Mouse (Mus musculus): ENCODE results near the gene Ppp2r3a.
A peak's percentile ranks its signal among the peaks of the same experiment; 100 is the strongest.

The Ppp2r3a gene

GRCm38 (mm10) chr9:101250981-101251643, 483 bp downstream of the Ppp2r3a start:
- peak; percentile 87 for DNase-seq (ENCODE audit: low spot score)

GRCm38 (mm10) chr9:101250486-101250885, 1.1 kb downstream of the Ppp2r3a start:
- DNase-seq (ENCODE audit: low spot score) = peak; percentile 34

- no peak for DNase-seq (ENCODE audit: low spot score)
These were observed 2.0 kb downstream of the Ppp2r3a start for GRCm38 (mm10) chr9:101249626-101250025.

- no peak for DNase-seq (ENCODE audit: low spot score)
These were observed 4.1 kb downstream of the Ppp2r3a start for GRCm38 (mm10) chr9:101247541-101247940.

- no peak for DNase-seq (ENCODE audit: low spot score)
These were observed 6.1 kb downstream of the Ppp2r3a start for GRCm38 (mm10) chr9:101245493-101245892.

- no peak for DNase-seq (ENCODE audit: low spot score)
These were observed 7.9 kb downstream of the Ppp2r3a start for GRCm38 (mm10) chr9:101243711-101244110.

- no peak for DNase-seq (ENCODE audit: low spot score)
These were observed 11.4 kb downstream of the Ppp2r3a start for GRCm38 (mm10) chr9:101240161-101240560.

GRCm38 (mm10) chr9:101235786-101236185, 15.8 kb downstream of the Ppp2r3a start:
- DNase-seq (ENCODE audit: low spot score) = no peak

GRCm38 (mm10) chr9:101232034-101232433, 19.6 kb downstream of the Ppp2r3a start:
- DNase-seq (ENCODE audit: low spot score) = no peak

GRCm38 (mm10) chr9:101230028-101230427, 21.6 kb downstream of the Ppp2r3a start:
- DNase-seq (ENCODE audit: low spot score) = no peak

- no peak for DNase-seq (ENCODE audit: low spot score)
These were observed 22.7 kb downstream of the Ppp2r3a start for GRCm38 (mm10) chr9:101228892-101229291.

- DNase-seq (ENCODE audit: low spot score) = no peak
These were observed 43.6 kb downstream of the Ppp2r3a start for GRCm38 (mm10) chr9:101207984-101208383.

GRCm38 (mm10) chr9:101206516-101206915, 45.1 kb downstream of the Ppp2r3a start:
- DNase-seq (ENCODE audit: low spot score) = no peak

GRCm38 (mm10) chr9:101205216-101205615, 46.4 kb downstream of the Ppp2r3a start:
- no peak for DNase-seq (ENCODE audit: low spot score)

- no peak for DNase-seq (ENCODE audit: low spot score)
These were observed 47.5 kb downstream of the Ppp2r3a start for GRCm38 (mm10) chr9:101204059-101204458.

GRCm38 (mm10) chr9:101200627-101201026, 51.0 kb downstream of the Ppp2r3a start:
- DNase-seq (ENCODE audit: low spot score) = no peak

- DNase-seq (ENCODE audit: low spot score) = no peak
These were observed 52.8 kb downstream of the Ppp2r3a start for GRCm38 (mm10) chr9:101198804-101199203.

- DNase-seq (ENCODE audit: low spot score) = no peak
These were observed 53.3 kb downstream of the Ppp2r3a start for GRCm38 (mm10) chr9:101198261-101198660.

- peak; percentile 91 for DNase-seq (ENCODE audit: low spot score)
These were observed 69.5 kb downstream of the Ppp2r3a start for GRCm38 (mm10) chr9:101181962-101182701.

GRCm38 (mm10) chr9:101181291-101181690, 70.3 kb downstream of the Ppp2r3a start:
- DNase-seq (ENCODE audit: low spot score) = no peak

GRCm38 (mm10) chr9:101180234-101180633, 71.4 kb downstream of the Ppp2r3a start:
- peak; percentile 14 for DNase-seq (ENCODE audit: low spot score)

GRCm38 (mm10) chr9:101160627-101161026, 91.0 kb downstream of the Ppp2r3a start:
- peak; percentile 29 for DNase-seq (ENCODE audit: low spot score)

GRCm38 (mm10) chr9:101160092-101160491, 91.5 kb downstream of the Ppp2r3a start:
- DNase-seq (ENCODE audit: low spot score) = no peak

Data from adipocyte (in vitro differentiated cells).